Mouse (Mus musculus): ENCODE measurements at regions not wholly inside any gene's neighbourhood (a gene's known extent, or its start where the extent isn't known, plus 50 kb on each side); places are given as distances from the start of the nearest gene placed in this dataset.

DNA sequence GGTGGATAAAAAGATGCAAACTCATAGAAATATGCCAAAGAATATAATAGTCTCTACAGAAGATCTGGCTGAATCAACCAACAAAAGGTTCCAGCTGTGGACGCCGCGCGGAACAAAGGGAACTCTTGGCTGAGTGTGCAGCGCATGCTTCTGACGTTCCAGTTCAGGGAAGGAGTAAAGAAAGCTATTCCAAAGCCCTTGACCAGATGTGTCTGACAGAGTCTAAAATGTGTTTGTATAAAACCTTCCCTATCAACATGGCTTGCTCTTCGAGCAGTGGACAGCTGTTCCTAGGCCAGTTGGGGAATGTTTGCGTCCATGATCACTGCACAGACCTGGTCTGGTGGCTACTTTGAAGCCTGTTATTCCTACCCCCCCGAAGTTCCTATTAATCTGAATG, 442.4 kb downstream of the Bmp2 start:
- TF ChIP-seq CTCF (IDR thresholded peaks at IDR 0.05; ENCODE audit: extremely low read depth, insufficient read depth, low read length) (no peak), POLR2A (IDR thresholded peaks at IDR 0.05; ENCODE audit: extremely low read depth, insufficient read depth, low read length) (no peak)
